Mouse (Mus musculus): ENCODE measurements around the gene Cdc6.

Gene Cdc6

DNA sequence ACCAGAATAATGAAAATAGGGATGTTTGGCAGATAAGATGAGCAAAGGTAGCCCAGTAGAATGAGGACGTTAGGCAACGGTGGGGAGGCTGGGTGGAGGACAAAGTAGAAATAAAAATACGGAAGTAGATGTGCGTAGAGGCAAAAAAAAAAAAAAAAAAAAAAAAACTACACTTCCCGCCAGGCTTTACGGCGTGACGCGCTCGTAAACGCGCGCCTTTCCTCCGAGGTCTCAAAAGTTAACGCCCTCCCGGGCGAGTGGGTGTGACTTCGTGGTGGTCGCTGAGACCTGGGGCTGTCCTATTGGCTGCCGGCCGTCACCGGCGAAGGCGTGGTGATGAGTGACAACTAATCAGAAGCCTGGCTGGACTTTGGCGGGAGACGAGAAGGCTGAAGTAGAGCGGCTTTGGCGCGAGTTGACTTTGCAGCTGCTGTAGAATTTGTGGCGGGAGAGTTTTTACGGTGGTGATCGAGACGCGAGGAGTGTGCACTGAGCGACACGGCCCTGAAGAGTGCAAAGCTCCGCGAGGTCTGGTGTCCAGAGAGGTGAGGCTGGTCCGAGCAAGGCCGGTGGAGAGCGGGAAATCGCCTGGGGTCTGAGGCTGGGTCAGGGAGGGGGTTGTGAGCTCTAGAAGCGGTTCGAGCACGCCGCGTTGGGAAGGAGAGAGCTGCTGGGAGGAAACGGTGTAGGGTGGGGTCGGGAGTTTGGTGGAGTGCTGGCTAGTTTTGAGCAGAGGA is at the start of gene Cdc6:
TSS of gene Cdc6 (plus strand) at position 365 of the 737 bp plus-strand sequence.
- peak; percentile 96 to 97 for DNase-seq

DNA sequence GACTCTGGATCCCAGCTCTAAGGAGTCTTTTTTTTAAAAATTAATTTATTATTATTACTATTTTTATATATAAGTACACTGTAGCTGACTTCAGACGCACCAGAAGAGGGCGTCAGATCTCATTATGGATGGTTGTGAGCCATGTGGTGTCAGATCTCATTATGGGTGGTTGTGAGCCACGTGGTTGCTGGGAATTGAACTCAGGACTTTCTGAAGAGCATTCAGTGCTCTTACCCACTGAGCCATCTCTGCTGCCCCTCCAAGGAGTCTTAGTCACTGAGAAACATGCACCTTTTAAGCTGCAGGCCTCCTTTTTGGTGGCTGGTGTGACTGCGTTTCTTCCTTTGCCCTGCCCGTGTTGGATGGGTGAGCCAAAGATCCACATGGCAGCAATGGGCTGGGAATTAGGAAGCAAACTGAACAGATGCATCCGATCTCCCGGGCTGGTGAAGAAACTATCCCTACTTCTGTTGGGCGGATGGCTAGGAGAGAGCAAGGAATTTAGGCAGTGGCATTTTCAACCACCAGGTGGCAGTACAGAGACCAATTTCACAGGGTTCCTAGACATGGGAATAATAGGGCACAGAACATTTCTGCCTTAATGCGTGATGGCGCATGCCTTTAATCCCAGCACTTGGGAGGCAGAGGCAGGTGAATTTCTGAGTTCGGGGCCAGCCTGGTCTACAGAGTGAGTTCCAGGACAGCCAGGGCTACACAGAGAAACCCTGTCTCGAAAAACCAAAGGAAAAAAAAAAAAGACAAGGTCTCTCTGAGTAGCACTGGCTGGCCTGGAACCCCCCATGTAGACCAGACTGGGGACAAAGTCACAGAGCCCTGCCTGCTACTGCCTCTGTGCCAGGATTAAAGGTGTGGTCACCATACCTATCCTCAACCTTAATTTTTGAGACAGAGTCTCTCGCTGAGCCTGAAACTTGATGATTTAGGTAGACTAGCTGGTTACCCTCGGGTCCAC is 48.6 kb upstream of the Cdc6 start:
- peak; percentile 84 to 86 for DNase-seq

DNA sequence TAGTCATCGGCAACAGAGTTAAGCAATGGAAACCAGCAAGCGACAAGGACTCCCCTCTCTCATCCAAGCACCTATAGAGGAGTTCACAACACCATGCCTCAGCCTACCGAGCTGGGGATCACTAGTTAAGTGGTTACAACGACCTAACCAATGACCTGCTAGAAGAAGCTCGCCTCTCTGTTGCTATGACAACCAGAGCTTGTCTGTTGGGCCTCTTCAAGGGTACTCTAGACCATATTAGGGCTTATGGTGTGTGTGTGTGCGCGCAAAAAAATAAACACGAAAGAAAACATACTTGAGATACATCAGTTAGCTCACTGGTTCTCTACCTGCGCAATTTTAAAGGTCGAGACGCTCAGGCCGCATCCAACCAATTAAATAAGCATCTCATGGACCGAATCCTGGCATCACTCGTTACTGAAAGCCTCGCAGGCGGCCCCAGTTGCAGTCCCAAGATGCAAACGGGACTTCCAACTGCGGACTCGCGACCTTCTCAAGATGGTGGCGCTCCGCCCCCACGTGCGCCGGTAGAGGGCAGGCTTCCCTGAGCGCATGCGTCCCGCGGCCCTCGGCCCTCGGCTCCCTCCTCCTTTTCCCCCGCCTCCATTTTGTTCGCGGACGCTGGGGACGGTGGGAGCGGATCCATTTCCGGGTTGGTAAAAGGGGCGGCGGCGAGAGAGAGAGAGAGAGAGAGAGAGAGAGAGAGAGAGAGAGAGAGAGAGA is 44.4 kb upstream of the Cdc6 start, which contains the start of gene Wipf2:
TSS of gene Wipf2 (plus strand) at position 611 of the 723 bp plus-strand sequence.
- peak; percentile 96 to 97 for DNase-seq

DNA sequence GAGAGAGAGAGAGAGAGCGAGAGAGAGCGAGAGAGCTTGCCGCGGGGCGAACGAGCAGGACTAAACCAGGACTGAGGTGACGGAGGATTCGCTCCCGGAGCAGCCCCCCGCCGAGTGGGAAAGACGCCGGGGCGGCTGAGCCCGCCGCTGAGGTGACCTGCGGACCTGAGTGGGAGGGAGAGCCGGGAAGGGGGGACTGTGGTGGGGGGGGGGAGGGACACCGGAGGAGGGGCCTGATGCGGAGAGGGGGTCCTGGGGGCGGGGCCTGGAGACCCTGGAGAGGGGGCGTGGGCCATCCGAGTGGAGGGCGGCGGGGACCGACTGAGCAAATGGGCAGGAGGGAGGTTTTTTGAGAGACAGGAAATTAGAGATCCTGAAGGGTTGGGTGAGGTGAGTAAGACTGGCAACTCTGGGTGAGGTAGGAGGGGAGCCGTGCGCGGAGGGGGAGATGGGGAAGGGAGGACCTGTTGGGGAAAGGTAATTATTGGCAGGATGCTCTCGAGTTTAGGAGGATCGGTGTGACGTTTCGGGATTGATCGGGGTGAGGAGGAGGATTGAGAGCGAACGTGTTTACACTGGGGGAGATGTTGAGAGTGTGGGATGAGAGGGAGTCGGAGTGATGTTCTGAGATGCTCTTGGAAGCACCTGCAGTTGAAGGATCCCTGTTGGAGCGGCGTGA is 43.7 kb upstream of the Cdc6 start:
- peak; percentile 45 to 47 for DNase-seq

DNA sequence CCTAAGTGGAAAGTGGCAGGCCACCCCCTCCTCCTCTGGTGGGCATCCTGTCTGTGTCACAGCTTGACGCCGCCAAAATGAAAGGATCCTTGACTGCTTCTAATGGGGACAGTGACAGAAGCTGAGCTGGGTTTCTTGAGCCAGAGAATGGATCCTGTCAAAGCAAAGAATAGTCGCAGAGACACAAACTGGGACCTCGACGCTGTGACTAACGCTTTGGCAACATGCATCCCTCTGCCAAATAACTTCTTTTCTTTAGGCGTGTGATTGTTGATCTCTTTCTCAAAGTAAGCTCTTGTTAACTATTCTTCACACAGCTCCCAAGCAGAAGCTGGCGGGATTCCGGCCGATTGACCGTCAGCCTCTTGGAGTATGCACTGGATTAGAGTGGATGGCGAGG is 40.3 kb upstream of the Cdc6 start:
- DNase-seq = no peak

DNA sequence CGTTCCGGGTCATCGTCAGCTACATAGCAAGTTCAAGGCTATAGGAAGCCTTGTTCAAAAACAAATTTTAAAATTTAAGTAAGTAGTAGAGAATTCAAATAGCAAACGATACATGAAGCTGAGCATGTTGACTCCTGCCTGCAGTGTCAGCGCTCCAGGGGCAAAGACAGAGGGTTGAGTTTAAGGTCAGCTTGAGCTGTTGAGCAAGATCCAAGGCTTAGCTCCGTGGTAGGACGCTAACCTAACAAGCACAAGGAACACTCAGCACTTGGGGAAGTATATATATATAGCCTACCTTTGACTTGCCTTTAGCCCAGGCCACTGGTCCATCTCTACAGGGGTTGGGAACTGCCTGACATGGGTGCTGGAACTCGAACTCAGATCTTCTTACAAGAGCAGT is 37.7 kb upstream of the Cdc6 start:
- DNase-seq = no peak

DNA sequence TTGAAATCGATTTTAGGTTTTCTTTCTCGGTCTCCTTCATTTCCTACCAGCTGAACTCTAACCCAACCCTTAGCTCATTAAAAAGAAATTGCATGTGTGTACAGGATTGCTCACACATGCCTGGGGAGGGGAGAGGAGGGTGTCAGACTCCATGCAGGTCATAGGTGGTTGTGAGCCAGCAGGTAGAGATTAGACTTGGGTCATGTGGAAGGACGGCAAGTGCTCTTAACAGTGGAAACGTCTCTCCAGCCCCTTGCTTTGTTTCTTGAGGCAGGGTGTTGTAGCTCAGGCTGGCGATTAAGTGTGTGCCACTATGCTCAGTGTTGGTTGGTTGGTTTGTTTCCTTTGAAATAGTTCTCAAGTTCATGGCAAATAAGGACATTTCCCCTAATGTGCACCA is 36.8 kb upstream of the Cdc6 start:
- DNase-seq = no peak

DNA sequence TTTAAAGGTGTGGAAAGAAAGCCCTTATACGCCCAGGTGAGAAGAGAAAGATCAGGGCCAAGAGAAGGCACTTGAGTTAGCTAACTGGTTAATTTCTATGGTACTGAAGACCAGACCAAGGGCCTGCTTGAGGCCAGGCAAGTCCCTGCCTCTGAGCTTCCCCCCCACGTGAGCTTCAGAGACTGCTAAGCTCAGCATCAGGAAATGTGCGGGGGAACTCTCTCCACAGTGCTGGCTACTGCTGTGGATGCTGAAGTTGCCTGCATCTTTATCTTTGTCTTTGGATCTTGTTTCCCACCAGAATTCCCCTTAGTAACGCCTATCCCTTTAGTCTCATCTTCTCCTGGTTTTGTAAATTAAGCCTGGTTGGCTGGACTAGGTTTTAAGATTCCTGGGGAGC is 36.2 kb upstream of the Cdc6 start:
- DNase-seq = no peak

DNA sequence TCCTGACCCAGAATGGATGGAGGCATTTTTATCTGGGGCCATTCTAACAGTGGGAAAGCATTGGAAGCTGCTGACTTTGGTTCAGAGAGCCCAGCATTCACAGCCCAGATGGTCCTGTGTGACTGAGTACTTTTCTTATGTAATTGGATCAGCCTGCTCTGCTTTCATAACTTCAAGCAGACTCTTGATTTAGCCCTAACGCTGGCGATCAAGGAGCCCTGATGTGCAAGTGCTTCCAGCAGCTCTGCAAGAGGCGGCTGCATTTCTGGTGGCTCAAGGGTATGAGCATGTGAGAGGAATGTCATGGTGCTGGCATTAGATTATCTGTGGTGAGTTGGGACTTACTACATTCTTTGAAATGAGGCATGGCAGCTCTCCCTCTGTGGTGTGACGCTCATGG is 35.6 kb upstream of the Cdc6 start:
- no peak for DNase-seq

DNA sequence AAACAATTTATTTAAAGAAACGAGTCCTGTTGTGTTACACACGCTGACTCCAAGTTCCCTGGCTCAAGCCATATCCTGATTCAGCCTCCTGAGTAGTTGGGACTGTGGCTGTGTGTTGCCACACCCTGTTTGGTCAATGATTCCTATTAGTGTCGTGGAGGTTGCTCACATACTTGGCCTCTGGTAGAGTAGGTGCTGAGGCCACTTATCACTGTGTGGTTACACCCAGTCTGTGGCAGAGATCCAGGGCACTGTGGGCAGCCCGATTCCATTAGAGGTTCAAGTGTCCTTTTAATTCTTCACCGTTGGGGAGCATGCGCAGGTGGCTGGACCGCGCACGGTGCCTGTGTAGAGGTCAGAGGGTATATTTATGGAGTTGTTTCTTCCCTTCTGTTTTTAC is 33.7 kb upstream of the Cdc6 start:
- no peak for DNase-seq

DNA sequence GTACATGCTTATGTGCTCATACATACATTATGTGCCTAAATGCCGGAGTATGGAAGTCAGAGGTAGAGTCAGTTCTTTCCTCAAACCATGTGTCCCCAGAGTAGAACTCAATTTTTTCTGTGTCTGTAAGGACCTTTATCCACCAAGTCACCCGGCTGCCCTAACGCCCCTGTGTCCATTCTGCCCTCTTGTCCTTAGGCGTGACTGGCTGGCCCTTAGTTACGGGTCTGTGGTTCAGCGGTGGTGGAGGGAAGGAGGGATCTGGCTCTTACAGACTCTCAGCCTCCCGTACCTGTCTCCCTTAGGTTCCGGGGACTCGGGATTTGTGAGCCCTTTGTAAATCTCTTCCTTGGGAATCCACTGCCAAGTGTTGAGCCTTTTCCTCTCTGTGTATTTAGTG is 30.6 kb upstream of the Cdc6 start:
- no peak for DNase-seq

DNA sequence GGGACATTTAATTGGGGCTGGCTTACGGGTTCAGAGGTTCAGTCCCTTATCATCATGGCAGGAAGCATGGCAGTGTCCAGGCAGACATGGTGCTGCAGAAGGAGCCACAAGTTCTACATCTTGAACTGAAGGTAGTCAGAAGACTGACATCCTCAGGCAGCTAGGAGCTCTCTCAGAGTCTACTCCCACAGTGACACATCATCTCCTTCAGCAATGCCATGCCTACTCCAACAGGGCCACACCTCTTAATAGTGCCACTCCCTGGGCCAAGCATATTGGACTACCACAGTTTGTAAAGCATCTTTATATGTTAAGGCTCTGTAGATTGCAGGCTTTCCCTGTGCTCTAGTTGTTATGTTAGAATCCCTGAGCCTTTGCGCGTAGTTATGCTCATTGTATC is 19.9 kb upstream of the Cdc6 start:
- no peak for DNase-seq

DNA sequence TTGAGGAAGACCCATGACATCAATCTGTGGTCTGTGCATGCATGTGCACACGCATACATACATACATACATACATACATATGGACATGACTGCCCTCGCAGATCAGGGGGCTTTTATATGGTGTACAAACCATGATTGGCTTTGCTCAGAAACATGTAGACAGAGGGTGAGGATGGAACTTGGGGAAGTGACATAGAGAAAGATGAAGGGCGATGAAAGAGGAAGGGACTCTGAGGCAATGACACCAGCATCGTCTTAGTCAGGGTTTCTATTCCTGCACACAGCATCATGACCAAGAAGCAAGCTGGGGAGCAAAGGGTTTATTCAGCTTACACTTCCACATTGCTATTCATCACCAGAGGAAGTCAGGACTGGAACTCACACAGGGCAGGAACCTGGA is 18.5 kb upstream of the Cdc6 start:
- no peak for DNase-seq

DNA sequence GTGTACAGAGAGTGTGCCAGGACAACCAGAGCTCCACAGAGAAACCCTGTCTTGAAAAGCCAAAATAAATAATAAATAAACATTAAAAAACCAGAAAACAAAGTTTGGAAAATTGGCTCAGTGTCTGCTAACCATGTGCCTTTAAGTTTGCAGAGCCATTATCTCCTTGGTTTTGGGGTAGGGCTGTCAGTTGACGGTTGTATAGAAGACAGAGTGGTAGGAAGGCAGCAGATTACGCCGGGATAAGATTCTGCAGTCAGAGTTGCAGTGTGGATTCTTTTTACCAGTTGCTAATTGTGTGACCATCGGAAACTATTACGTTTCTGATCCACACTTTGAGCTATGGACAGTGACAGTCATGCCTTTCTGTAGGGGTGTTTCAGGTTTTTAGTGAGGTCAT is 17.6 kb upstream of the Cdc6 start:
- DNase-seq = no peak

DNA sequence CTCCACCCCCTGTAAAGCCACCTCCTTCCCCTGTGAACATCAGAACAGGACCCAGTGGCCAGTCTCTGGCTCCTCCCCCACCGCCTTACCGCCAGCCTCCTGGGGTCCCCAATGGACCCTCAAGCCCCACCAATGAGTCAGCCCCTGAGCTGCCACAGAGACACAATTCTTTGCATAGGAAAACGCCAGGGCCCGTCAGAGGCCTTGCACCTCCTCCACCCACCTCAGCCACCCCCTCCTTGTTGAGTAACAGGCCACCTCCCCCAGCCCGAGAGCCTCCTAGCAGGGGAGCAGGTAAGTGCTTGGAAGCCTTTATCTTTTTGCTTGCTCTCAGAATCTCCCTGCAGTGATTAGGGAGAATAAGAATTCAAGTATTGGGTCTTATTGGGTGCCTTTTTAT is 15.2 kb upstream of the Cdc6 start:
- DNase-seq = no peak

DNA sequence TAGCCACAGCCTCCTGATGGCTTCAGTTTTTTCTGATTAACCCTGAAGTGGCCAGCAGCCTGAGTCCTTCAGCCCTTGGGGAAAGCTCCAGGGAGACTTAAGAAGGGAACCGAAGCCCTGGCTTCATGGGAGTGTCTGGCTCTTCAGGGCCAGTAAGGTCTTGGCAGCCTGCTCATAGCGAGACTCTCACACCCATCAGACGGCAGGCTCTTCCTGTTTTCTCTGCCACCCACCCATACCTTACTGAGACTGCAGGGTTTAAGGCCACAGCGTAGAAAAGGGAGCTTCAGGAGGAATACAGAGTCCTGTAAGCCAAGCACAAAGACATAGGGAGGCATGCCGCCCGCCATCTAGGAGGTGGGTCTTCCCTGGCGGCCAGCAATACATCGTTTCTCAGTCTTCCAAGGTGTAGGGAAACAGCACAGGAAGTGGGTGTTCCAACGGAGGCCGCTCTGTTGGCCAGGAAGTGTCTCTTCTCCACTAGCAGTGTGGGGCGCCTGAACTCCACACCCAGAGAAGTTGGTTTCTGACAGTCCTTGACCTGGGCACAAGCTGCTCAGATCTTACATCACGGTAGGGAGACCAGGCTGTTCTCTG is 7.0 kb upstream of the Cdc6 start:
- no peak for DNase-seq

DNA sequence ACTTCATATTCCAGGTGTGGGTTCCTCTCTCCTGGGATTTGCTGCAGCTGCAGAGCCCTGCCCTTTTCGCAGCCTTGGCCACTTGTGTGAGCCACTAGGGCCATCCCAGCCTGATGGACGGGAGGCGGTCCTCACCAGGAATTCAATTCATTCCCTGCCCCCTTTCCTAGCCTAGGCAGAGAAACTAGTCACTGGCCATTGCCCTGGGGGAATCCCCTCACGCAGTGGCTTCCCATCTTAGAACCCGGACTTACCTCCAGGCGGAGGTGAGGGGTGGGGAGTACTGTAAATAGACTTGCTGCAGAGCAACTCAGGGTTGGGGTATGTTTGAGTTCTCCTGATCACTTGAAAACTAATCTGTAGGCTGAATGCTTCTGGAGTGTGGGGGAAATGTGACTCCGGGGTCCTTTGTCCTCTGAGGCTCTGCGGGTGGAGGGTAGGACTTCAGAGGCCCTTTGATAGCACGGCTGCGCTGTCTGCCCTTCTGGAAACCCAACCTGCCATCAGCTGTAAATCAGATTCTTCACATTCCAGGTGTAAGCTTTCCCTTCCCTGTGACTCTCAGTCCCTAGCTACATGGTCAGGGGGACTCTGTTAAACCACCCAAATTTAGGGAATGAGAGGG is 4.9 kb upstream of the Cdc6 start:
- DNase-seq = no peak

DNA sequence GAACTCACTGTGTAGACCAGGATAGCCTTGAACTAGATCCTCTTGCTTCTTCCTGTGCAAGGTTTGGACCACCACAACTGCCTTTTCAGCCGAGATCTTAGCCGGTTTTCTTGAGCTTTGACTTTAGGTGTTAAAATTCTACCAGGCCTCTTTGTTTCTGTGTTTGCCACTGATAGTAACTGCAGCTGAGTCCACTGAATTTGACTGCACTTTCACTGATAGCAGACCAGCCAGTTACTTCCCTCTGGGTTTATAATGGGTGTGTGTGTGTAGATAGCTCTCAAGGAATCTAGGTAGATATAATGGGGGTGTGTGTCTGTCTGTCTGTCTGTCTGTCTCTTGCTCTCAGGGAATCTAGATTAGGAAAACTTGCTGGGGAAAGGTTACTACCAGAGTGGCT is 3.0 kb upstream of the Cdc6 start:
- no peak for DNase-seq

DNA sequence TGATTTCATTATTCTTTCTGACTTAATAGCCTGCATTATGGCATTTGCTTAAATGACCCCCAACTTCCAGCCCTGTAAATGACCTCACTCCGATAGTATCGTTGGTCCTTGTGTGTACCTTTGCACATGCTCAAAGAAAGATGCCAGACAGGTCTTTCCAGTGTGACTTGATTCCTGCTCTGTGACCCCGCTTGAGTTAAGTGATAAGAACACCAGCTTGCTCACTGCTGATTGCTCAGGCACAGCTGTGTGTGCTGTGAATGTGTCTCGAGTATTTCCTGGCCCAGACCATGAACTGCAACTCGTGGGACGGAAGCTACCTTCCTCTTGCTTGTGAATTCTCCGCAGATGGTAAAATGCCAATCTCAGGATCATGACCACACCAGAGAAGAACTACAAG is 2.6 kb upstream of the Cdc6 start:
- DNase-seq = no peak

DNA sequence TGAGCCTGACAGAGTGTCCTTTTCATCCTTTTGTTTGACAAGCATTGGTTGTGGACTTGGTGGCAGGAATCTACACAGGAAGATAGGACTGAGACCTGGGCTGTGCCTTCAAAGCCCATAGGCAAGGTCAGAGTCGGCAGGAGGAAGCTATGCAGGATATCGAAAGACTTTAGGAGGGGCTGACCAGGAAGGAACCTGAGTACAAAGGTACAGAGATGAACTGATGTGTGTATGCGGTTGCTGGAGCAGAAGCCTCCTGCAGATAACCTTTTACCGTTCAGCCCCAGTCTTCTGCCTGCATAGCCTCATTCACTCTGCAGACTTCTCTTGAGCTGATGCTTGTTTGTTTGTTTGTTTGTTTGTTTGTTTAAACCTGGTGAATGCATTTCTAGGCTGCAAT is 2.0 kb upstream of the Cdc6 start:
- DNase-seq = no peak

DNA sequence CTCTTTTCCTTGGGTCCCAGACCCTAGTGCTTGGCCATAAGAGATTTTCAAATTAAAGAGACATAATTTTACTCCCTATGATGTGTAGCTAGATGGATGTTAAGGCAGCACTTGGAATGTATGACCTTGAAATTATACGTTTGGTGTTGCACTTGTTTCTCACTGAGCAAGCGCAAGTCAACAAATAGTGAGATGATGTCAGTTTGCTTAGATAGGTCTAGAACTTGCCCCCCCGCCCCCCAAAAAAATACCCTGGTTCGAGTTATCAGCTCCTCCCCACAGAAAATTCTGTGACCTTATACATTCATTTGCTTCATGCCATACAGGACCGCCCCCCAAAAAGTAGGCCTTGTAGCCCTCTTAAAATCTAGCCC is 551 bp upstream of the Cdc6 start:
- DNase-seq = no peak

DNA sequence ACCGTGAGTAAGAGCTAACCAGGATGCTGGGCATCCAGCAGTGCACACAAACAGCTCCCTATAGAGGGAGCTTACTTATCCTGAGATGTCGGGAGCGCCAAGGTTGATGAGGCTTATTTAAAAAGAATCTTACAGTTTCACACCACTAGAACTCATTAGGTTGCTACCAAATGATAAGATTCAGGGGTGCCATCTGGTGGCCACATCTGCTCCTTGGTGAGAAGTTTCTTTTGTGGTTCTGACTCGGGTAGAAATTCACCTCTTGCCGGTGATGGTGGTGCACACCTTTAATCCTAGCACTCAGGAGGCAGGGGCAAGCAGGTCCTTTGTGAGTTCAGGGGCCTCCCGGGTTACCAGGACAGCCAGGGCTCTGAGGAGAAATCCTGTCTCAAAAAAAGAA is 2.1 kb downstream of the Cdc6 start:
- DNase-seq = peak; percentile 73 to 78
